Mouse (Mus musculus) forebrain, embryonic 13.5 days (tissue): ENCODE data around the gene Tmem109. TPM values are rescaled to one million over a fixed set of nuclear protein-coding genes. Genes with fewer than 3 reads are reported as not detected.

Experiments used
- ATAC-seq: fragments of 200-750 bp; cut with Nextera tagmentation; 2 replicates; pipeline ENCODE4 v1.8.0; 2017
- H3K27ac ChIP-seq: fragments of 300-500 bp; sonication (generic); 2 replicates; pipeline ENCODE4 v1.5.1; 2015; ENCODE audit warnings: inconsistent platforms, mild to moderate bottlenecking, moderate library complexity
- H3K27me3 ChIP-seq: fragments of 300-500 bp; sonication (generic); 2 replicates; pipeline ENCODE4 v1.6.1; 2015; ENCODE audit warnings: mild to moderate bottlenecking, inconsistent platforms
- H3K36me3 ChIP-seq: fragments of 300-500 bp; sonication (generic); 2 replicates; pipeline ENCODE4 v1.6.1; 2015; ENCODE audit warnings: mild to moderate bottlenecking, inconsistent platforms; ENCODE audit not compliant: poor library complexity, severe bottlenecking
- H3K4me1 ChIP-seq: fragments of 300-500 bp; sonication (generic); 2 replicates; pipeline ENCODE4 v1.6.1; 2015; ENCODE audit warnings: inconsistent platforms
- H3K4me2 ChIP-seq: fragments of 300-500 bp; sonication (generic); 2 replicates; pipeline ENCODE4 v1.6.1; 2015; ENCODE audit warnings: inconsistent platforms, mild to moderate bottlenecking, moderate library complexity
- H3K4me3 ChIP-seq: fragments of 300-500 bp; sonication (generic); 2 replicates; pipeline ENCODE4 v1.5.1; 2015; ENCODE audit warnings: mild to moderate bottlenecking, inconsistent platforms
- H3K9ac ChIP-seq: fragments of 300-500 bp; sonication (generic); 2 replicates; pipeline ENCODE4 v1.6.1; 2015; ENCODE audit warnings: mild to moderate bottlenecking, inconsistent platforms
- H3K9me3 ChIP-seq: fragments of 300-500 bp; sonication (generic); replicated peaks from 2 replicates; pipeline ENCODE4 v1.6.1; 2016; ENCODE audit warnings: inconsistent platforms
- WGBS: fragments of 180-500 bp; shearing (Covaris S2); methylation state at CpG from one replicate; pipeline ENCODE4 v1.1.7; 2015; 5-methylcytosine and 5-hydroxymethylcytosine counted together
- polyA plus RNA-seq: library from polyadenylated mRNA; unstranded; fragments of >200 nt; fragmentation: Nextera tagmentation; extraction: Ambion mirVana; gene quantifications from 2 replicates; pipeline ENCODE4 v1.2.1, GENCODE M21; 2015

Gene Tmem109
- polyA plus RNA-seq, 1 experiment from 2014 or later, result 33.6 TPM

DNA sequence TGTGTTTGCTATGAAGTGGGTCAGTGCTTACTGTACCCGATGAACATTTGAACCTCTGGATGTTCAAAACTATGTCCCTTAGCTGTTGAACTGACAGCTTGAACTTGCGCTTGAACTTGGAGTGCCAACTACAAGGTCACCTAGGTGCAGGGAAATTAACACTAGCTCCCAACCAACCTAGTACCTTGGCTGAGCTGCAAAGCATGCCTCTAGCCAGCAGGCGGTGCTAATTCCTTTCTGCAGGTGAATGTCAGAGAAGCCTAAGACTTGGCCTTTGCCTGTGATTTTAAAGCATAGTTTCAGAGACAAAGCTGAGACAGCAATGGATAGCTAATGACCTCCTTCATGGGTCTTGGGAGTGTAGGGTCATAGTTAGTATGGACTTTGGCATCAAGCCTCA is 26.1 kb upstream of the Tmem109 start:
- no peak overlapping the region for H3K9ac ChIP-seq
- no peak overlapping the region for H3K4me3 ChIP-seq
- peak; percentile 53 for ATAC-seq
- no peak overlapping the region for H3K27ac ChIP-seq
- H3K4me2 ChIP-seq, result no peak overlapping the region
- 62% methylated on average over 3 of the region's 3 CpGs for WGBS
- H3K4me1 ChIP-seq, result no peaks in the 10 kb centered on the region
- peaks cover 57% of the 10 kb centered on the region for H3K36me3 ChIP-seq
- no peaks in the 10 kb centered on the region for H3K27me3 ChIP-seq
- no peaks in the 10 kb centered on the region for H3K9me3 ChIP-seq

DNA sequence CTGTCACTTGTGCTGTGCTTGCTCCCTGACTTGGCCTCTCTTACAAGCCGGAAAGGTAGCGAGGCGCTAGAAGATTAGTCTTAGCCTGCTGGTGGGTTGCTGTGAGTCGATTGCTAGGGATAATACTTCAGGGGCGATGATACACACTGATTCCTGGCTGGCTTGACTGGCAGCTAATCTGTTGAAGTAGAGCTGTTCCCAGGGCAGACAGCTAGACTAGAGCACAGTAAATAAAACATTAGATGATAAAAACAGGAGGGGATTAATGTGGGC is 23.9 kb upstream of the Tmem109 start:
- H3K27me3 ChIP-seq, result no peaks in the 10 kb centered on the region
- H3K9me3 ChIP-seq, result no peaks in the 10 kb centered on the region
- no peak overlapping the region for H3K27ac ChIP-seq
- H3K4me3 ChIP-seq, result no peak overlapping the region
- H3K4me2 ChIP-seq, result no peak overlapping the region
- ATAC-seq, result no peak
- 89% methylated on average over 5 of the region's 5 CpGs for WGBS
- H3K4me1 ChIP-seq, result no peaks in the 10 kb centered on the region
- no peak overlapping the region for H3K9ac ChIP-seq
- peaks cover 79% of the 10 kb centered on the region for H3K36me3 ChIP-seq

DNA sequence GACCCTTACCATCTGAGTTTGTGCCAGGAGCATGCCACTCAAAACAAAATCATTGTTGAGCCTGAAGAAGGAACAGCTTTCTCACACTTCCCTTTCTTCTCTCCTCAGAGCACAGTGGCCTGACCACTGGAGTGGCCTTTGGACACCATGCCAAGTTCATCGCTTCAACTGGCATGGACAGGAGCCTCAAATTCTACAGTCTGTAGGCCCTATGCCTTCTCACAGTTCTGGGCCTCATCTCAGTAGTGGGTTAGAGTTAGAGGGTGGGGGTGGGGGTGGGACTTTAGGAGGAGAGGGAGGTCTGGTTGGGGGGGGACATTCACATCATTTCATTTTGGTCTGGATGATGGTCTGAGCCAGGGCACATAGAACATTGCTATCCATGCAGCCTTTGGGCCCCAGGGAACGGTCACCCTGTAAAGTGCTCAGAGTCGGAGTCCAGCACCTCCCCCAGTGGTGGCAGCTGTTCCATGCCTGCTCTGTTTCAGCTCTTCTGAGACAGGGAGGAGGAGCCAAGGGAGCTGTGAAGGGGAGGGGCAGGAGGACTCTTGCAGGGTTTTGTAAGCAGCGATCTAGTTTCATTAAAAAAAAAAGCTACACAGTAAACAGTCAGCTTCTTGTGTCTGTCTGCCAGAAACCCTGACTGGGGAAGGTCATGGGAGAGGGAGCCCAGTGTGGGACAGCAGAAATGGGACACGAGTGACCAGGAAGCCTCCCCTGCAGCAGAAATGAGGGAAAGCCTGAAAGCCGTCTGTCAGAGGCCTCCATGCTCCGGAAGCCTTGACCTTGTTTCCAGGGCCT is 23.3 kb upstream of the Tmem109 start:
- H3K4me1 ChIP-seq, result no peaks in the 10 kb centered on the region
- no peak overlapping the region for H3K27ac ChIP-seq
- H3K4me3 ChIP-seq, result no peak overlapping the region
- no peak overlapping the region for H3K4me2 ChIP-seq
- 66% methylated on average over 7 of the region's 7 CpGs for WGBS
- peaks cover 85% of the 10 kb centered on the region for H3K36me3 ChIP-seq
- H3K27me3 ChIP-seq, result no peaks in the 10 kb centered on the region
- peak; percentile 46; the same call in 1 of the 2 replicates for ATAC-seq
- no peak overlapping the region for H3K9ac ChIP-seq
- H3K9me3 ChIP-seq, result no peaks in the 10 kb centered on the region

DNA sequence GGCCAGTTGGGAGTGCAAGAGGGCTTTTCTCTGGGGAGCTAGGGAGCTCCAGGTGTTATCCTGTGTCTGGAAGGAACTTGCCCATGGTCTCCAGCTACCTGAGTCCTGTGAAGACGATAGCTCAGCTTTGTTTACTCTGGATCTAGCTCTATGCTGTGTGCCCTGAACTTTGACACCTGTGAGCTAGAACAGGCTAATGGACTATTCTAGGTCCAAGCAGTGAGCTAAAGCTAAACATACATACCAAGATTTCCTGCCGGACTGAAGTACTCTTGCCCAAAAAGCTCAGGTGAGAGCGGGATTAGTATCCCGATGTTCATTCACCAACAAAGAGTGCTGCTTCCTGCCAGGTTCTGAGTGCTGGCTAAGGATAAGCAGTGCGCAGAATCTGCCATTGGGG is 22.7 kb upstream of the Tmem109 start:
- no peaks in the 10 kb centered on the region for H3K9me3 ChIP-seq
- ATAC-seq, result no peak
- no peak overlapping the region for H3K4me3 ChIP-seq
- H3K27me3 ChIP-seq, result no peaks in the 10 kb centered on the region
- WGBS, result 94% methylated on average over 5 of the region's 5 CpGs
- no peak overlapping the region for H3K4me2 ChIP-seq
- H3K27ac ChIP-seq, result no peak overlapping the region
- no peak overlapping the region for H3K9ac ChIP-seq
- H3K4me1 ChIP-seq, result no peaks in the 10 kb centered on the region
- peaks cover 91% of the 10 kb centered on the region for H3K36me3 ChIP-seq

DNA sequence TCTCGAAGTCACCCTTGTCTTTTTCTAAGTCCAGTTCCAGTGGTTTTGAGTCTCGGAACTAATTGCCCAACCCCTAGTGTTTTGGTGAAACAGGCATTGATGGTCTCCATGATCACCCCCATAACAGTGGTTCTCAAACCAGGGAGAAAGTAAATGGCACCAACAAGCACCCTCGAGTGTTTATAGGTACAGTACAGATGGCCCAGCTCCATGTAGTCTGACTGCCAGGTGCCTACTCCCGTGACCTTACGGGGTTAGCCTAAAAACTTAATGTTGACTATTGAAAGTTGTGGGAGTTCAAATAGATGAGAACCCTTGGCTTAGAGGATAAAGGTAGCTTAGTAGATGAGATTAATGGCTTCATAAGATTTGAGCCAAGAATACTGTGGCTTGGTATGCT is 19.2 kb upstream of the Tmem109 start:
- Histone ChIP-seq H3K9ac (no peak overlapping the region), H3K36me3 (peaks cover 90% of the 10 kb centered on the region), H3K4me3 (no peak overlapping the region), H3K4me2 (no peak overlapping the region), H3K4me1 (peaks cover 15% of the 10 kb centered on the region), H3K27me3 (no peaks in the 10 kb centered on the region), H3K9me3 (no peaks in the 10 kb centered on the region), H3K27ac (no peak overlapping the region)
- 93% methylated on average over 5 of the region's 5 CpGs for WGBS
- ATAC-seq, result no peak

DNA sequence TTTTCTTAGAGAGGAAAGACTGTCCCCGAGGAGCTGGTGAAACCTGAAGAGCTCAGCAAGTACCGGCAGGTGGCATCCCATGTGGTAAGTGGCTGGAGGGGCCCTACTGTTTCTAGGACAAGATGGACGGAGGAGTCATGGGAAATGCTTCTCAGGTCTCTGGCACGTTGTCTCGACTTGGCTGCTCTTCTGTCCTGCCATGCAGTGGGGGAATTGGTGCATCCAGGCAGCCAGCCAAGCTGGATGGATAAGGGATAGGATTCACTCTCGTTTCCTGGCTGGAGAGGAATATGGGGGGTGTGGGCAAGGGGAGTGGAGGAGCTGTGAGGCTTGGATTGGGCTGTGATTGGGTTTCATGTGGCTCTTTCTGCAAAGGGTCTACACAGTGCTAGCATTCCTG is 18.5 kb upstream of the Tmem109 start:
- Histone ChIP-seq H3K4me2 (no peak overlapping the region), H3K27ac (no peak overlapping the region), H3K36me3 (peaks cover 82% of the 10 kb centered on the region), H3K4me3 (no peak overlapping the region), H3K27me3 (no peaks in the 10 kb centered on the region), H3K9ac (no peak overlapping the region), H3K4me1 (peaks cover 19% of the 10 kb centered on the region), H3K9me3 (no peaks in the 10 kb centered on the region)
- 84% methylated on average over 6 of the region's 6 CpGs for WGBS
- ATAC-seq, result no peak

DNA sequence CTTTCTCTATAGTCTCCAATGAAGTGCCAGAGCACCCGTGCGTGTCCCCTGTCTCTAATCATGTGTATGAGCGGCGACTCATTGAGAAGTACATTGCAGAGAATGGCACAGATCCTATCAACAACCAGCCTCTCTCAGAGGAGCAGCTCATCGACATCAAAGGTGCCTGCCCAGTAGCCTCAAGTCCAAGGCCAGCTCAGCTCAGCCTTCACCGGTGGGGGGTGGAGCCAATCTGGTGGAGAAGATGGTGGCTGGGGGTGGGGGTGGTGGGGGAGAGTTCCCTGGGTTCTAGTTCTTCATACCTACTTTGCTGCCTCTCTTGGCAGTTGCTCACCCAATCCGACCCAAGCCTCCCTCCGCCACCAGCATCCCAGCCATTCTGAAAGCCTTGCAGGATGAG is 15.7 kb upstream of the Tmem109 start:
- Histone ChIP-seq H3K4me2 (no peak overlapping the region; the same call in 1 of the 2 replicates), H3K4me1 (peaks cover 23% of the 10 kb centered on the region), H3K36me3 (peaks cover 54% of the 10 kb centered on the region), H3K9me3 (no peaks in the 10 kb centered on the region), H3K9ac (no peak overlapping the region), H3K27me3 (no peaks in the 10 kb centered on the region), H3K4me3 (no peak overlapping the region), H3K27ac (no peak overlapping the region)
- WGBS, result 88% methylated on average over 8 of the region's 8 CpGs
- no peak for ATAC-seq

DNA sequence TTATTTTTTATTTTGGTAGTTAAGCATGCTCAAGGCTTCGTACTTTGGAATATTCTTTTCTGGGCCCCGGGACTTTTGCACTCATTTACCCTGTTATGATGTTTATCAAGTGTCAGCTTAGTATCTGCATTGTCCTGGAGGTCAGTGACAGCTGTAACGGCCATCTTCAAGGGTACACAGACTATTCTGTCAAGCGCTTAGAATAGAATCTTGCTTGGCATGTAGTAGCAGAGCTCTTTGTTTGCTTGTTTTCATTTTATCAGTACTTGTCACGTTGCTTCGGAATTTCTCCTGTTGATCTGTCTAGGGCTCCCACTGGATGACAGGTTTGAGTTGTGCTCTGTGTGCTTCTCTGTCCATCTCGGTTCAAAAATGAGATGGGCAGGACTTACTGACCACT is 15.0 kb upstream of the Tmem109 start:
- Histone ChIP-seq H3K4me2 (peak overlapping the region; percentile 89), H3K4me1 (peaks cover 23% of the 10 kb centered on the region), H3K9me3 (no peaks in the 10 kb centered on the region), H3K4me3 (peak overlapping the region; percentile 90), H3K9ac (peak overlapping the region; percentile 94), H3K27ac (no peak overlapping the region), H3K27me3 (no peaks in the 10 kb centered on the region), H3K36me3 (peaks cover 48% of the 10 kb centered on the region)
- ATAC-seq, result no peak
- 87% methylated on average over 7 of the region's 7 CpGs for WGBS

DNA sequence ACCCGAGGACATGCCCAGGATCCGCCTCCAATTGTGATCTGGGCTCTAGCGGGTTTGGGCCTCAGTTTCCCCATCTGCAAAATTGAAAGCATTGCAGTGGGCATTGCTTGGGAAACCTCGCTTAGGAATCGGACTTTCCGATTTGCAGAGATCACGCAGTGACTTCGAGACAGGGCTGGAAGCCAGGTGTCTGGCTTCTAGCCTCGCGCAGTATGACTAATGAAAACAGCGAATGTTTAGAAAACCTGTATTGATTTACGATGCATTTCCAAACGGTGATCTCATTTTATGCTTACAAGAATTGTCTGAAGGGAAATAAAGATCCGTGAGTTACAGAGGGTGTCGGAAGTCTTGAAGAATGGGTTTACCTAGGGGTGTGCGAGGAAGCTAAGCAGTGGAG is 13.9 kb upstream of the Tmem109 start:
- H3K4me2 ChIP-seq, result peak overlapping the region; percentile 89
- ATAC-seq, result no peak
- peak overlapping the region; percentile 92 for H3K27ac ChIP-seq
- H3K27me3 ChIP-seq, result no peaks in the 10 kb centered on the region
- peak overlapping the region; percentile 94 for H3K9ac ChIP-seq
- H3K9me3 ChIP-seq, result no peaks in the 10 kb centered on the region
- peaks cover 36% of the 10 kb centered on the region for H3K36me3 ChIP-seq
- H3K4me1 ChIP-seq, result peaks cover 23% of the 10 kb centered on the region
- 2% methylated on average over 16 of the region's 16 CpGs for WGBS
- peak overlapping the region; percentile 90 for H3K4me3 ChIP-seq

DNA sequence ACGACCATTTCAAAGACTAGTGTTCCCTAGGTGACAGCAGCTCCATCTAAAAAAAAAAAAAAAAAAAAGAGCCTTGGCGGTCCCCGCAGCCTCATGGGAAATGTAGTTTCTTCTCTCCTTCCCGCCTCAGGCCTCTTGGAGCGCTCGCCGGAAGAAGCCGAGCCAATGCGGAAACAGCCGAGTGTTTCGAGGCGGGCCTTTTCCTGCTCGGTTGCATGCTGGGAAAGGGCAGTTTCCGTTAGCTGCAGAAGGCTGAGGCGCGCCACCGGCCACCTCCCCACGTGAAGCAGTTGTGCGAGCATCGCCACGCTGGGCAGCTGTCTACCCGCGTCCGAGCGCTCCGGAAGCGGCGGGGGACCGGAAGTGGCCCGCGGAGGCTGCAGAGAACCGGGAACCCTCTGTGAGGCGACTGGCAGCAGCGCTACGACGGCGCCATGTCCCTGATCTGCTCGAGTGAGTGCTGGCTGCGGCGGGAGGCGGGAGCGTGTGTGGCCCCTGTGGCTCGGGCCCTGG is 13.3 kb upstream of the Tmem109 start, which contains the start of gene Prpf19:
TSS of gene Prpf19 (plus strand) at position 216 of the 513 bp plus-strand sequence.
- Histone ChIP-seq H3K4me2 (peak within 1 kb of the TSS; percentile 89), H3K9me3 (no peaks in the 10 kb centered on the region), H3K4me3 (peak within 1 kb of the TSS; percentile 90), H3K36me3 (peaks cover 30% of the 10 kb centered on the region), H3K4me1 (peaks cover 23% of the 10 kb centered on the region), H3K27ac (peak within 1 kb of the TSS; percentile 92), H3K9ac (peak within 1 kb of the TSS; percentile 94), H3K27me3 (no peaks in the 10 kb centered on the region)
- under 1% methylated on average over 42 of the region's 43 CpGs for WGBS
- ATAC-seq, result peak; percentile 97

DNA sequence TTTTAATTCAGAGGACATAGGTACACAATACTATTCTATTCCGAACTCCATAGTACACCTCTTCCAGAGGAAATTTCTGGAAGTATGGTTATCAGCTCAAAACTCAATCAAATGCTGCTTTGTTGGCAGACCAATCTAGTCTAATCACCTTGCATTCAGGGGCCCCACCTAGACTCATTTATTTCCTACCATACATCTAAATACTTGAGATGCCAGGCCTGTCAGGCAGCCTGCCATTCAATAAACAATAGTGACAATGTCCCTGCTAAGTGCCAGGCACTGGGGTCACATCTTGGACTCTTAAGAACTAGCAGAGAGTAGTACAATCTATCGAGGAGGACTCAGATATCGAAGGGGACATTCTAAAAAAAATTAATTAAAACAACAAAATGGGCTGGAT is 10.4 kb upstream of the Tmem109 start:
- Histone ChIP-seq H3K9me3 (no peaks in the 10 kb centered on the region), H3K9ac (no peak overlapping the region), H3K4me1 (peaks cover 20% of the 10 kb centered on the region), H3K4me3 (no peak overlapping the region), H3K36me3 (peaks cover 1% of the 10 kb centered on the region; the same call in 1 of the 2 replicates), H3K4me2 (no peak overlapping the region), H3K27me3 (no peaks in the 10 kb centered on the region), H3K27ac (no peak overlapping the region)
- no peak for ATAC-seq
- WGBS, result 87% methylated on average over 3 of the region's 3 CpGs

DNA sequence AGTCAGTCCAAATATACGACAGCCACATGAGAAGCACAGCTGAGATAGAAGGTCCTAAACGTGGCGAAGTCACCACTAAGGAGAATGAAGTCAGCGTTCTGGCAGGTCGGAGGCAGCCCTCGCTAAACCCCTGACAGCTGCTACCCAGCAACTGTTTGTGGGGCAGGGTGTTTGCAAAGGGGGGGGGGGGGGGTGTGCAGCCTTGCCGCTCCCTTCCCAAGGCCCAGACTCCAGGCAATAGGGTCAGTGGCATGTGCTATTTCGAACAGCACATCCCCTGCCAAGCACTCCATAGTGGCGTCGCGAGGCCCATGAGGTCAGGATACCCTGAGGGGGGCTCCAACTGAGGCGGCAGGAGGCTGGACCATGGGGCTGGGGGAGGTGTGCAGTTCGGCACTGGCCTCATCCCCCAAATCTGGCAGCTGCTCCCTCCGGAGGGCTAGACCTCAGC is 801 bp downstream of the Tmem109 start:
- under 1% methylated on average over 14 of the region's 14 CpGs for WGBS

More for the DNA sequence above, 801 bp downstream of the Tmem109 start:
- peaks cover 11% of the 10 kb centered on the region; the same call in 1 of the 2 replicates for H3K9me3 ChIP-seq
- no peak; the same call in 1 of the 2 replicates for ATAC-seq
- peaks cover 11% of the 10 kb centered on the region; the same call in 1 of the 2 replicates for H3K36me3 ChIP-seq
- peak overlapping the region; percentile 94 for H3K4me2 ChIP-seq
- peak overlapping the region; percentile 65 for H3K4me3 ChIP-seq
- peak overlapping the region; percentile 82 for H3K9ac ChIP-seq
- no peaks in the 10 kb centered on the region for H3K27me3 ChIP-seq
- H3K27ac ChIP-seq, result peak overlapping the region; percentile 97
- peaks cover 32% of the 10 kb centered on the region for H3K4me1 ChIP-seq
